Mouse (Mus musculus): Measurements from ENCODE around the gene Pacrg.

Pacrg gene

GRCm38 (mm10) chr17:10620621-10621020 is 219.5 kb downstream of the Pacrg start:
- DNase-seq: no peak

GRCm38 (mm10) chr17:10619881-10620280 is 220.2 kb downstream of the Pacrg start:
- peak; percentile 39 to 61 for DNase-seq

- peak; percentile 69 to 81 for DNase-seq
Observed at GRCm38 (mm10) chr17:10617656-10618055, 222.5 kb downstream of the Pacrg start.

- DNase-seq: no peak
Observed at GRCm38 (mm10) chr17:10615611-10616010, 224.5 kb downstream of the Pacrg start.

GRCm38 (mm10) chr17:10614696-10615095 is 225.4 kb downstream of the Pacrg start:
- no peak for DNase-seq

- no peak for DNase-seq
Observed at GRCm38 (mm10) chr17:10611626-10612025, 228.5 kb downstream of the Pacrg start.

GRCm38 (mm10) chr17:10608146-10608545 is 232.0 kb downstream of the Pacrg start:
- no peak for DNase-seq

GRCm38 (mm10) chr17:10606090-10606489 is 234.0 kb downstream of the Pacrg start:
- DNase-seq: no peak

- no peak for DNase-seq
Observed at GRCm38 (mm10) chr17:10597741-10598140, 242.4 kb downstream of the Pacrg start.

GRCm38 (mm10) chr17:10589604-10590003 is 250.5 kb downstream of the Pacrg start:
- DNase-seq: no peak

GRCm38 (mm10) chr17:10588922-10589400 is 251.2 kb downstream of the Pacrg start:
- DNase-seq: no peak

GRCm38 (mm10) chr17:10583301-10583700 is 256.8 kb downstream of the Pacrg start:
- DNase-seq: peak in 1 of 2 experiments; percentile 11

- DNase-seq: no peak
Observed at GRCm38 (mm10) chr17:10575306-10575705, 264.8 kb downstream of the Pacrg start.

GRCm38 (mm10) chr17:10572436-10572835 is 267.7 kb downstream of the Pacrg start:
- DNase-seq: no peak

GRCm38 (mm10) chr17:10569270-10569669 is 270.8 kb downstream of the Pacrg start:
- no peak for DNase-seq

GRCm38 (mm10) chr17:10567411-10567810 is 272.7 kb downstream of the Pacrg start:
- DNase-seq: no peak

GRCm38 (mm10) chr17:10564191-10564590 is 275.9 kb downstream of the Pacrg start:
- no peak for DNase-seq

GRCm38 (mm10) chr17:10562871-10563270 is 277.2 kb downstream of the Pacrg start:
- DNase-seq: no peak

GRCm38 (mm10) chr17:10560053-10560452 is 280.1 kb downstream of the Pacrg start:
- DNase-seq: no peak

GRCm38 (mm10) chr17:10558671-10559070 is 281.4 kb downstream of the Pacrg start:
- no peak for DNase-seq

GRCm38 (mm10) chr17:10552295-10553056 is 287.6 kb downstream of the Pacrg start:
- DNase-seq: no peak

GRCm38 (mm10) chr17:10550781-10551520 is 289.2 kb downstream of the Pacrg start:
- peak in 1 of 2 experiments; percentile 12 for DNase-seq

GRCm38 (mm10) chr17:10549825-10550224 is 290.3 kb downstream of the Pacrg start:
- peak in 1 of 2 experiments; percentile 13 for DNase-seq

- no peak for DNase-seq
Observed at GRCm38 (mm10) chr17:10548969-10549368, 291.1 kb downstream of the Pacrg start.

All from cerebellum, postnatal 25 days (tissue).